Mouse (Mus musculus): ENCODE measurements at regions not wholly inside any gene's neighbourhood (a gene's known extent, or its start where the extent isn't known, plus 50 kb on each side); places are given as distances from the start of the nearest gene placed in this dataset.
A peak's percentile ranks its signal among the peaks of the same experiment; 100 is the strongest.

DNA sequence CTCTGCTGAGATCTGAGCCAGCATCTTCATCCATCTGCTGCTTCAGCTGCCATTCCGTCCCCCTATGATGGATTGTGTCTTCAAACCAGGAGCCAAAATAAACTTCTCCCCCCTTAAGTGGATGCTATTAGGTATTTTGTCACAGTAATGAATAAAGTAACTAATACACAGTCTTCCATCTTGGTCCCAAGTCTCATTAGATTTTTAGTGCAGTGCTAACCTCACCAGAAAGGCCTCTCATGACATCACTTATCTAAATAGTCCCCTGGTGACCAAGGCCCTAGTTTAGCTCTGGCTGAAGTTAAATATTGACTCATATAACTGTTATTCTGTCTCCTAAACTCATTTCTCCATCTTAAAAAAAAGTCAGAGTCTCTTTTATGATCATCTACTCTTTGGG is 658.1 kb downstream of the Ntrk3 start:
- Histone ChIP-seq H3K9ac (replicated peaks; ENCODE audit: low read length) (no peak overlapping the region), H3K4me3 (ENCODE audit: low read length) (no peak overlapping the region), H3K27me3 (ENCODE audit: insufficient read depth, low read length) (no peaks in the 10 kb centered on the region), H3K27ac (ENCODE audit: low read length) (no peak overlapping the region), H3K4me2 (replicated peaks; ENCODE audit: low read depth, low read length) (no peak overlapping the region), H3K36me3 (ENCODE audit: insufficient read depth, low read length) (no peaks in the 10 kb centered on the region), H3K4me1 (ENCODE audit: insufficient read depth, low read length) (no peaks in the 10 kb centered on the region), H3K9me3 (ENCODE audit: low read length) (no peaks in the 10 kb centered on the region)
- 14% methylated on average over 1 of the region's 1 CpGs for WGBS
- ATAC-seq (ENCODE audit: low FRiP score, low TSS enrichment), result no peak

GRCm38 (mm10) chr7:78071131-78071530 is 666.7 kb downstream of the Ntrk3 start:
- H3K27ac ChIP-seq (ENCODE audit: low read length), result 0 out of 2 replicates have a peak overlapping the region, but pooled peaks have one; percentile 38
- no peaks in the 10 kb centered on the region for H3K27me3 ChIP-seq (ENCODE audit: insufficient read depth, low read length)
- ATAC-seq (ENCODE audit: low FRiP score, low TSS enrichment), result peak; percentile 95
- 19% methylated on average over 7 of the region's 7 CpGs for WGBS
- 0 out of 2 replicates have a peak, but pooled peaks cover 5% of the 10 kb centered on the region for H3K4me1 ChIP-seq (ENCODE audit: insufficient read depth, low read length)
- H3K9ac ChIP-seq (replicated peaks; ENCODE audit: low read length), result no peak overlapping the region
- H3K36me3 ChIP-seq (ENCODE audit: insufficient read depth, low read length), result no peaks in the 10 kb centered on the region
- no peak overlapping the region for H3K4me3 ChIP-seq (ENCODE audit: low read length)
- H3K4me2 ChIP-seq (replicated peaks; ENCODE audit: low read depth, low read length), result no peak overlapping the region
- H3K9me3 ChIP-seq (ENCODE audit: low read length), result no peaks in the 10 kb centered on the region

- Histone ChIP-seq H3K4me1 (ENCODE audit: insufficient read depth, low read length) (no peaks in the 10 kb centered on the region), H3K4me3 (ENCODE audit: low read length) (no peak overlapping the region), H3K27ac (ENCODE audit: low read length) (no peak overlapping the region), H3K36me3 (ENCODE audit: insufficient read depth, low read length) (no peaks in the 10 kb centered on the region), H3K4me2 (replicated peaks; ENCODE audit: low read depth, low read length) (no peak overlapping the region), H3K27me3 (ENCODE audit: insufficient read depth, low read length) (no peaks in the 10 kb centered on the region), H3K9ac (replicated peaks; ENCODE audit: low read length) (no peak overlapping the region), H3K9me3 (ENCODE audit: low read length) (0 out of 2 replicates have a peak, but pooled peaks cover 3% of the 10 kb centered on the region)
- no peak for ATAC-seq (ENCODE audit: low FRiP score, low TSS enrichment)
- 76% methylated on average over 1 of the region's 1 CpGs for WGBS
Measured at GRCm38 (mm10) chr7:78061631-78062030, 676.2 kb downstream of the Ntrk3 start.

DNA sequence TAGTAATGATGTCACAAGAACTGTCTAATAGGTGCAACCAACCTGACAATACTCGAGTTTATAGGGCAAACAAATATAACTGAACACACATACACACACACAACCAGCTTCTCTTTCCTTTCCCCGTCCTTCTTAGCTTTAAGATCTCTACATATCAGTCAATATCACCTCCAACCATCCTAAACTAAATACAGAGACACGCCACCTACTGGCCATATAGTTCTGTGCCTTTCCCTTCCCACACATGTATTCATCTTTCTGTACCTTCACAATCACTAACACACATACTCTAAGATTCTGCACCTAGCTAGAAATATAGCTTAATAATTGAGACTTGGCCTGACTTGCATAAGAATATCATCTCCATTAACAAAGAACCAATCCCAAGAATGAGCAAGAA is 688.2 kb downstream of the Ntrk3 start:
- no peak for ATAC-seq (ENCODE audit: low FRiP score, low TSS enrichment)
- 65% methylated on average over 3 of the region's 3 CpGs for WGBS
- Histone ChIP-seq H3K4me3 (ENCODE audit: low read length) (no peak overlapping the region), H3K4me2 (replicated peaks; ENCODE audit: low read depth, low read length) (no peak overlapping the region), H3K4me1 (ENCODE audit: insufficient read depth, low read length) (no peaks in the 10 kb centered on the region), H3K27ac (ENCODE audit: low read length) (no peak overlapping the region), H3K27me3 (ENCODE audit: insufficient read depth, low read length) (no peaks in the 10 kb centered on the region), H3K36me3 (ENCODE audit: insufficient read depth, low read length) (no peaks in the 10 kb centered on the region), H3K9ac (replicated peaks; ENCODE audit: low read length) (no peak overlapping the region), H3K9me3 (ENCODE audit: low read length) (no peaks in the 10 kb centered on the region)

- Histone ChIP-seq H3K27ac (ENCODE audit: low read length) (no peak overlapping the region), H3K4me2 (replicated peaks; ENCODE audit: low read depth, low read length) (no peak overlapping the region), H3K27me3 (ENCODE audit: insufficient read depth, low read length) (no peaks in the 10 kb centered on the region), H3K9ac (replicated peaks; ENCODE audit: low read length) (no peak overlapping the region), H3K9me3 (ENCODE audit: low read length) (no peaks in the 10 kb centered on the region), H3K36me3 (ENCODE audit: insufficient read depth, low read length) (no peaks in the 10 kb centered on the region), H3K4me3 (ENCODE audit: low read length) (no peak overlapping the region), H3K4me1 (ENCODE audit: insufficient read depth, low read length) (no peaks in the 10 kb centered on the region)
- ATAC-seq (ENCODE audit: low FRiP score, low TSS enrichment), result no peak
- WGBS, result 56% methylated on average over 5 of the region's 5 CpGs
Measured at GRCm38 (mm10) chr7:78045456-78045855, 692.4 kb downstream of the Ntrk3 start.

GRCm38 (mm10) chr7:78031032-78031431 is 706.8 kb downstream of the Ntrk3 start:
- Histone ChIP-seq H3K4me2 (replicated peaks; ENCODE audit: low read depth, low read length) (no peak overlapping the region), H3K27me3 (ENCODE audit: insufficient read depth, low read length) (no peaks in the 10 kb centered on the region), H3K4me3 (ENCODE audit: low read length) (no peak overlapping the region), H3K36me3 (ENCODE audit: insufficient read depth, low read length) (no peaks in the 10 kb centered on the region), H3K27ac (ENCODE audit: low read length) (no peak overlapping the region), H3K4me1 (ENCODE audit: insufficient read depth, low read length) (no peaks in the 10 kb centered on the region), H3K9me3 (ENCODE audit: low read length) (no peaks in the 10 kb centered on the region), H3K9ac (replicated peaks; ENCODE audit: low read length) (no peak overlapping the region)
- ATAC-seq (ENCODE audit: low FRiP score, low TSS enrichment), result no peak
- 72% methylated on average over 2 of the region's 2 CpGs for WGBS

DNA sequence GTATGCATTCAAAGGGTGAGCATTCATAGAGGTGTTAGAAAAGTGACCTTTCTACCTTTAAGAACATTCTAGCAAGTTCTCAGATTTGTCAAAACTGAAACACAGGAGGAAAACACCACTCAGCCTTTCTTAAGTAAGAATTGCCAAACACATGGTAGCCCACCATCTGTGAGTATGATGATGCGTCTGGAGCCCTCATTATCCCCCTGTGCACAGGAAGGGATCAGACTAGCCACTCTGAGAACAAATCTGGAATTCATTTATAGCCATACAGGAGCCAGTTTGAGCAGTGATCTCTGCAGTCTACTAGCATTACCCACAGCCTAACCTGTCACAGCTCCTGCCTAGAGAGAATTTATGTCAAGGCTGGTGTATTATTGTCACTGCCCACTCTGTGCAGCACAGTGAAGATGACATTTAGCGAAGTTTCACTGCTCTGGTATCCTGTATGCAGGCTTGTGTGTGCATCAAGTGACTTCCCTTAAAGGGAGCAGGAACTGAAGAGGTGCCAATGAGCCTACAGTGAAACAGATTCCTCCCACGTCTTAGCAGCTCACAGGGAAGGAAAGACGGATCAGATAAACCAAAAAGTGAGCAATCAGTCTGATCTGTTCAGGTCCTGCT is 710.7 kb downstream of the Ntrk3 start:
- H3K27ac ChIP-seq (ENCODE audit: low read length), result no peak overlapping the region
- H3K4me3 ChIP-seq (ENCODE audit: low read length), result no peak overlapping the region
- ATAC-seq (ENCODE audit: low FRiP score, low TSS enrichment), result no peak
- H3K9me3 ChIP-seq (ENCODE audit: low read length), result no peaks in the 10 kb centered on the region
- no peak overlapping the region for H3K9ac ChIP-seq (replicated peaks; ENCODE audit: low read length)
- no peaks in the 10 kb centered on the region for H3K4me1 ChIP-seq (ENCODE audit: insufficient read depth, low read length)
- 53% methylated on average over 4 of the region's 4 CpGs for WGBS
- no peaks in the 10 kb centered on the region for H3K36me3 ChIP-seq (ENCODE audit: insufficient read depth, low read length)
- no peaks in the 10 kb centered on the region for H3K27me3 ChIP-seq (ENCODE audit: insufficient read depth, low read length)
- no peak overlapping the region for H3K4me2 ChIP-seq (replicated peaks; ENCODE audit: low read depth, low read length)

GRCm38 (mm10) chr7:78023591-78023990 is 714.2 kb downstream of the Ntrk3 start:
- 95% methylated on average over 1 of the region's 1 CpGs for WGBS

GRCm38 (mm10) chr7:78023075-78023474 is 714.7 kb downstream of the Ntrk3 start:
- no peaks in the 10 kb centered on the region for H3K27me3 ChIP-seq (ENCODE audit: insufficient read depth, low read length)
- H3K9me3 ChIP-seq (ENCODE audit: low read length), result no peaks in the 10 kb centered on the region
- H3K4me3 ChIP-seq (ENCODE audit: low read length), result no peak overlapping the region
- no peaks in the 10 kb centered on the region for H3K4me1 ChIP-seq (ENCODE audit: insufficient read depth, low read length)
- H3K9ac ChIP-seq (replicated peaks; ENCODE audit: low read length), result no peak overlapping the region
- WGBS, result 83% methylated on average over 3 of the region's 3 CpGs
- H3K36me3 ChIP-seq (ENCODE audit: insufficient read depth, low read length), result no peaks in the 10 kb centered on the region
- ATAC-seq (ENCODE audit: low FRiP score, low TSS enrichment), result no peak
- no peak overlapping the region for H3K4me2 ChIP-seq (replicated peaks; ENCODE audit: low read depth, low read length)
- H3K27ac ChIP-seq (ENCODE audit: low read length), result no peak overlapping the region

More at GRCm38 (mm10) chr7:78023591-78023990, 714.2 kb downstream of the Ntrk3 start:
- no peaks in the 10 kb centered on the region for H3K4me1 ChIP-seq (ENCODE audit: insufficient read depth, low read length)
- no peaks in the 10 kb centered on the region for H3K36me3 ChIP-seq (ENCODE audit: insufficient read depth, low read length)
- H3K4me3 ChIP-seq (ENCODE audit: low read length), result no peak overlapping the region
- no peaks in the 10 kb centered on the region for H3K9me3 ChIP-seq (ENCODE audit: low read length)
- no peaks in the 10 kb centered on the region for H3K27me3 ChIP-seq (ENCODE audit: insufficient read depth, low read length)
- H3K9ac ChIP-seq (replicated peaks; ENCODE audit: low read length), result no peak overlapping the region
- no peak overlapping the region for H3K4me2 ChIP-seq (replicated peaks; ENCODE audit: low read depth, low read length)
- no peak for ATAC-seq (ENCODE audit: low FRiP score, low TSS enrichment)
- H3K27ac ChIP-seq (ENCODE audit: low read length), result no peak overlapping the region

GRCm38 (mm10) chr7:78013631-78014030 is 724.2 kb downstream of the Ntrk3 start:
- Histone ChIP-seq H3K27me3 (ENCODE audit: insufficient read depth, low read length) (no peaks in the 10 kb centered on the region), H3K36me3 (ENCODE audit: insufficient read depth, low read length) (no peaks in the 10 kb centered on the region), H3K4me1 (ENCODE audit: insufficient read depth, low read length) (no peaks in the 10 kb centered on the region), H3K27ac (ENCODE audit: low read length) (no peak overlapping the region), H3K9me3 (ENCODE audit: low read length) (no peaks in the 10 kb centered on the region), H3K9ac (replicated peaks; ENCODE audit: low read length) (no peak overlapping the region), H3K4me2 (replicated peaks; ENCODE audit: low read depth, low read length) (no peak overlapping the region), H3K4me3 (ENCODE audit: low read length) (no peak overlapping the region)
- ATAC-seq (ENCODE audit: low FRiP score, low TSS enrichment), result no peak
- WGBS, result 43% methylated on average over 6 of the region's 6 CpGs
